Mouse (Mus musculus) heart, postnatal 0 days (tissue): ENCODE data around the gene Ankrd9.

Experiments
- CTCF ChIP-seq: IDR thresholded peaks from 2 replicates; pipeline ENCODE4 v1.5.1; 2016; ENCODE audit warnings: antibody characterized with exemption, control low read depth, low read depth
- EP300 ChIP-seq: IDR thresholded peaks from 2 replicates; pipeline ENCODE4 v1.6.1; 2016; ENCODE audit warnings: antibody characterized with exemption, low read depth

DNA sequence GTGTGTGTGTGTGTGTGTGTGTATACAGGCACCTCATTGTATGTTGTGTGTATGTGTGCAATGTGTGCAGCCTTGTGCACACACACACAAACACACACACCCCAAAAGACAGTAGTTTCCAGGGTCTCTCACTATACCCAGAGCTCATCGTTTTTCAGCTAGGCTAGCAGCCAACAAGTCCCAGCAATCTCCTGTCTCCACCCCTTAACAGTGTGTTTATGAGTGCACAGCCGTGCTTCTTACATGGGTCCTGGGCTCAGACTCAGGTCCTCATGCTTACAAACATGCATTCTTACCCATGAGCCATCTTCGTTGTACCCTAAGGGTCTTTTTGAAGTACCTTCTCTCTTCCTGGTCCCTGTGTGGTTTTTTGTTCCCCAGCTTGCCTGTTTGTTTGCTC is 13.3 kb downstream of the Ankrd9 start:
- no peak for TF ChIP-seq CTCF
- no peak for TF ChIP-seq EP300
